8 mouse cellular contexts compared by ENCODE assay signal in the genomic region with DNA sequence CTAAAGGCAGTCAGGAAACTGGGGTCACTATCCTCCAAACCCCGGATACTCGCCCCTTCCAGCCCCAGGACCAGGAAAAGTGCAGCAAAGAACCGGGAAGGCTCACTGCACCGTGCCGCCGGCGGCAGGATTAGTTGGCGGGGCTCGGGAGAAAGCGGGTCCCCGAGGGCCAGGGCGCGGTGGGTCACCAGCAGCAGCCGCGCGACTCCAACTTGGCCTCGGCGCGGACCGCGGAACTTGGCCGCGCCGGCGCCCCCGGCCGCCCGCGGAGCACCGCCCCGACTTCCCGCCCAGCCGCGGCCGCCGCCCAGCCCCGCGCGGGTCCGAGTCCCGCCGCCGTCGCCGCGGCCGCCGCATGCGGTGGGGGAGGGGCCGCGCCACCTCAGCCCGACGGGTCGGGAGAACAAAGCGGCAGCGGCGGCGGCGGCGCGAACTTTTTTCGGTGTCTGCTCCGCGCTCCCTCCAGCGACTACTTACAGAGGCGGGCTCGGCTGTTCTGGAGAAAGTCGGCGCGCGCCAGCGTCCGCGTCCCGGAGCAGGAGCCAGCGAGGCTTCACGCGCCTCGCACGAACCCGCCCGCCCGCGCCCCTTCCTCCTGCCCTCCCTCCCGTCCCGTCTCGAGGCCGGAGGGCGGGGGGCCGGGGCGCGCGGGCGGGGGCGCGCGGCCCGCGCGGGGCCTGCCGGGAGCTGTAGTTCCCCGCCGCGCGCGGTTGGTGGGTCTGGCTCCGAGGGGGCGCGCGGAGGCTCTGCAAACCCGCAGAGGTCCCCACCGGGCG. TPM values are rescaled to one million over a fixed set of nuclear protein-coding genes. Genes with fewer than 3 reads are reported as not detected.
A peak's percentile ranks its signal among the peaks of the same experiment; 100 is the strongest.
DNase-seq lines count a peak whose midpoint lies in the region; ATAC-seq lines count a peak whose summit lies in the region.

A gene (minus strand): TSS at position 609 of the 776 bp plus-strand sequence.

- no peaks in the 10 kb centered on the region for H3K36me3 ChIP-seq in hindbrain, embryonic 14.5 days (replicated peaks; ENCODE audit: control insufficient read depth, insufficient read depth)

- H3K27ac ChIP-seq in hindbrain, embryonic 14.5 days = peak within 1 kb of the TSS; percentile 76

- DNase-seq in R1 (ENCODE audit: low read depth, low spot score) = peak; percentile 70
- DNase-seq in cerebellum, postnatal 36 days = peak; percentile 21 to 22
- DNase-seq in gastrocnemius, adult 18-20 months (ENCODE audit: low spot score) = peak; percentile 47
- DNase-seq in hindbrain, embryonic 14.5 days (ENCODE audit: low spot score) = peak; percentile 67
- DNase-seq in left cerebral cortex, adult 11 months (ENCODE audit: low spot score) = peak; percentile 10
- peak; percentile 53 for DNase-seq in lung, postnatal 25 days (ENCODE audit: low spot score)
- peak; percentile 74 for DNase-seq in ovary, postnatal 36 days (ENCODE audit: low spot score)
- DNase-seq in thymus, postnatal 4 days = peak; percentile 89

- peak; percentile 93 for ATAC-seq in hindbrain, embryonic 14.5 days (ENCODE audit: low FRiP score)

- no peaks in the 10 kb centered on the region for H3K9me3 ChIP-seq in hindbrain, embryonic 14.5 days (ENCODE audit: control insufficient read depth, low read length)

- peaks cover 13% of the 10 kb centered on the region; the same call in 1 of the 2 replicates for H3K4me1 ChIP-seq in hindbrain, embryonic 14.5 days (replicated peaks; ENCODE audit: control insufficient read depth, insufficient read depth, low read length)

- peak within 1 kb of the TSS; percentile 73 for H3K9ac ChIP-seq in hindbrain, embryonic 14.5 days

- WGBS in hindbrain, embryonic 14.5 days = under 1% methylated on average over 77 of the region's 113 CpGs

- peak within 1 kb of the TSS; percentile 82 for H3K4me2 ChIP-seq in hindbrain, embryonic 14.5 days (replicated peaks)

- peak within 1 kb of the TSS; percentile 74 for H3K4me3 ChIP-seq in hindbrain, embryonic 14.5 days (replicated peaks; ENCODE audit: low read length)

- H3K27me3 ChIP-seq in hindbrain, embryonic 14.5 days (ENCODE audit: control insufficient read depth, insufficient read depth, low read length) = peaks cover 11% of the 10 kb centered on the region

RNA-seq across cellular contexts. Expression of the gene that starts here (rescaled TPM):
- 1 to 10 TPM; 7.7 to 9.1 TPM for total RNA-seq in gastrocnemius, adult 18-20 months (2021)
- polyA plus RNA-seq in hindbrain, embryonic 14.5 days (2014; fragmentation: Nextera tagmentation; extraction: Ambion mirVana) = 15.1 TPM in 2 replicates

Comparison
In these comparisons a context has a peak if more than half of its experiments do, and no peak if none do; other contexts are left out.
1. Peak in every context shown above with its lines: DNase-seq, ATAC-seq, H3K4me3 ChIP-seq and H3K27ac ChIP-seq.
2. DNase-seq: peak in every context shown above with its lines; median percentile 89 in thymus, postnatal 4 days; 74 in ovary, postnatal 36 days; 70 in R1; 67 in hindbrain, embryonic 14.5 days; 53 in lung, postnatal 25 days; 47 in gastrocnemius, adult 18-20 months; 22 in cerebellum, postnatal 36 days; 10 in left cerebral cortex, adult 11 months.